Mouse (Mus musculus) thymus, adult 2 months (tissue): ENCODE data around the gene Fhit.

ENCODE experiments used
- CTCF ChIP-seq: fragments of 200-500 bp; IDR thresholded peaks from 2 replicates; pipeline ENCODE4 v1.5.1; 2012; ENCODE audit warnings: mild to moderate bottlenecking, control low read depth, low read length, moderate library complexity, borderline replicate concordance; ENCODE audit not compliant: control insufficient read depth, poor library complexity, insufficient read depth; ENCODE audit errors: extremely low read depth
- POLR2A ChIP-seq: fragments of 200-500 bp; IDR thresholded peaks from 2 replicates; pipeline ENCODE4 v1.6.1; 2012; ENCODE audit warnings: mild to moderate bottlenecking, low read length, control low read depth, moderate library complexity; ENCODE audit not compliant: control insufficient read depth, poor library complexity, insufficient read depth; ENCODE audit errors: extremely low read depth

- TF ChIP-seq POLR2A (no peak), CTCF (no peak)
These were observed 680.5 kb downstream of the Fhit start for GRCm38 (mm10) chr14:10481370-10481769.
